Mouse (Mus musculus) midbrain, postnatal 0 days (tissue): ENCODE measurements at regions not wholly inside any gene's neighbourhood (a gene's known extent, or its start where the extent isn't known, plus 50 kb on each side); places are given as distances from the start of the nearest gene placed in this dataset.

ENCODE experiments used
- ATAC-seq: fragments of 200-750 bp; cut with Nextera tagmentation; 2 replicates; pipeline ENCODE4 v1.8.0; 2017; ENCODE audit warnings: moderate number of reproducible peaks, mild to moderate bottlenecking, moderate TSS enrichment, moderate library complexity; ENCODE audit not compliant: low FRiP score
- DNase-seq: peaks from one replicate; pipeline ENCODE4 v3.0.0-alpha.2; 2015; ENCODE audit warnings: low spot score
- H3K27ac ChIP-seq: fragments of 300-500 bp; sonication (generic); 2 replicates; pipeline ENCODE4 v1.5.1; 2014; ENCODE audit warnings: low read depth, mild to moderate bottlenecking, low read length, mixed read lengths
- H3K27me3 ChIP-seq: fragments of 300-500 bp; sonication (generic); 2 replicates; pipeline ENCODE4 v1.6.1; 2014; ENCODE audit warnings: low read length, control low read depth, mixed read lengths; ENCODE audit not compliant: insufficient read depth
- H3K36me3 ChIP-seq: fragments of 300-500 bp; sonication (generic); 2 replicates; pipeline ENCODE4 v1.6.1; 2014; ENCODE audit warnings: low read length, control low read depth, mixed read lengths; ENCODE audit not compliant: insufficient read depth
- H3K4me1 ChIP-seq: fragments of 300-500 bp; sonication (generic); 2 replicates; pipeline ENCODE4 v1.6.1; 2014; ENCODE audit warnings: mild to moderate bottlenecking, control low read depth, antibody characterized with exemption, low read length, mixed read lengths; ENCODE audit not compliant: insufficient read depth
- H3K4me2 ChIP-seq: fragments of 300-500 bp; sonication (generic); 2 replicates; pipeline ENCODE4 v1.6.1; 2014; ENCODE audit warnings: low read depth, mild to moderate bottlenecking, low read length, mixed read lengths; ENCODE audit not compliant: poor library complexity, severe bottlenecking
- H3K4me3 ChIP-seq: fragments of 300-500 bp; sonication (generic); 2 replicates; pipeline ENCODE4 v1.5.1; 2014; ENCODE audit warnings: low read depth, mild to moderate bottlenecking, low read length, moderate library complexity
- H3K9ac ChIP-seq: fragments of 300-500 bp; sonication (generic); replicated peaks from 2 replicates; pipeline ENCODE4 v1.6.1; 2014; ENCODE audit warnings: mild to moderate bottlenecking, low read length, moderate library complexity, mixed read lengths; ENCODE audit not compliant: poor library complexity, severe bottlenecking
- H3K9me3 ChIP-seq: fragments of 300-500 bp; sonication (generic); 2 replicates; pipeline ENCODE4 v1.6.1; 2016; ENCODE audit warnings: low read length, control low read depth
- CTCF ChIP-seq: IDR thresholded peaks from 2 replicates; pipeline ENCODE4 v1.5.1; 2016; ENCODE audit warnings: antibody characterized with exemption, mild to moderate bottlenecking
- WGBS: fragments of 180-500 bp; shearing (Covaris S2); extraction: QIAGEN DNeasy Blood & Tissue Kit; methylation state at CpG from one replicate; pipeline ENCODE4 v1.1.7; 2014; 5-methylcytosine and 5-hydroxymethylcytosine counted together

DNA sequence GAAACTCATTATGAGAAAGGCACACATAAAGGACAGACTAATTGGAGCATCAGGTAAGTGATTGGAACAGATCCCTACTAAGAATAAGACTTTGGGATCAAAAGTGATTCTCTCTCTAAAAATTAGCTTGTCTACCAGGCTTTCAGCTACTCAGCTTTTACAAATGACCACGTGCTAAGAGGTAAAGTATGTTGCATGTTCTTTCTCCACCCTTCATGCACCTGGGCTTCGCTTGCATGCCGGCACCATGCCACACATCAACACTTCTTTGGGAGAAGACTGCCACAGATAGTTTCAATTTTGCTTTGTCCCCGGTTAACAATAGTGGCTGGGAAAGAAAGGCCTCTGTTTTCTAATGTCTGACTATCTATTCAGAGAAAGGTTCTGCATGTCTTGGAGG, 1367.9 kb upstream of the A1bg start:
- TF ChIP-seq CTCF: no peak
- no peaks in the 10 kb centered on the region for H3K4me1 ChIP-seq
- H3K4me2 ChIP-seq: no peak overlapping the region
- no peak overlapping the region for H3K27ac ChIP-seq
- no peak overlapping the region for H3K4me3 ChIP-seq
- DNase-seq (no peak), ATAC-seq (no peak)
- WGBS: 85% methylated on average over 4 of the region's 4 CpGs
- no peak overlapping the region for H3K9ac ChIP-seq
- H3K27me3 ChIP-seq: no peaks in the 10 kb centered on the region
- no peaks in the 10 kb centered on the region for H3K36me3 ChIP-seq
- H3K9me3 ChIP-seq: no peaks in the 10 kb centered on the region

DNA sequence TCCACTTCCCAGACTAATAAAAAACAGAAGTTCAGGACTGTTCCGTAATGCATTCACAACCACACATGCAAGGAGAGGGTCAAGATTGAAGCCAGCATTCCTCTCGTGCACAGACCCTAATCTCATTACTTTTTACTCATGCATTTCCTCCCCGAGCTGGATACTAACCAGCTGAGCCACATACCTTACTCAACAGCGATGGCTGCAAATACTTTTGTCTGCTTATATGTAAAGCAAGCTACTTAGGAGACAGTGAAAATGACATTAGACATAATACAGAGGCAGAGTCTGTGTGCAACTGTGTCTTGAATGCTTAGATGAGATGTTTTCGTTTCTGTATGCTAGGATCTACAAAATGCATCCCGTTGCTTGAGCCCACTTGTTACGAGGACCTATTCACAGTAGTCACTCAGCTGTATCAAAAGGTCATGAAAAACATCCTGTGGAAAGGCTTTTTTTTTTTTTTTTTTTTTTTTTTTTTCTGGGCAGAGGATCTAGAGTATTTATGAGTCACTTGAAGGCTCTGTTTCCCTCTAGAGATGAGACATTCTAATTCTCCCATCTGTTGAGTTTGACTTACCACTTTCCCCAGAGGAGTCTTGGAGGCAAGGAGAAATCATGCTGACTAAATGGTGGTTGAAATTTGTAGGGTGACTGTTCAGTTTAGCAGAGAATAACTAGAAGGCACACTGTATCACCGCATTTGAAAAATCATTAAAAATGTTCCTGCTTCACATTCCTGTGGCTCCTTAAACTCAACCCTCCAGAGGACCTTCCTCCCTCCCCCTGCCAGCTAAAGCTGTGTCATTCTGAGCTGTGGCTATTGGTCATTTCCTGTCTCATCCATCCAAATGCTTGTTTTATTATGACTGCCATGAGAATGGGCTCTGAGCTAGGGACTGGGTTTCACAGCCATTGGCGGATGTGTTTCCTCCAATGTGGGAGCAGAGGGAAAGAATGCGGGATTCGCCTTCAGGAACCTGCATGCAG, 1364.1 kb upstream of the A1bg start:
- no peak for ATAC-seq
- WGBS: 38% methylated on average over 11 of the region's 11 CpGs

DNA sequence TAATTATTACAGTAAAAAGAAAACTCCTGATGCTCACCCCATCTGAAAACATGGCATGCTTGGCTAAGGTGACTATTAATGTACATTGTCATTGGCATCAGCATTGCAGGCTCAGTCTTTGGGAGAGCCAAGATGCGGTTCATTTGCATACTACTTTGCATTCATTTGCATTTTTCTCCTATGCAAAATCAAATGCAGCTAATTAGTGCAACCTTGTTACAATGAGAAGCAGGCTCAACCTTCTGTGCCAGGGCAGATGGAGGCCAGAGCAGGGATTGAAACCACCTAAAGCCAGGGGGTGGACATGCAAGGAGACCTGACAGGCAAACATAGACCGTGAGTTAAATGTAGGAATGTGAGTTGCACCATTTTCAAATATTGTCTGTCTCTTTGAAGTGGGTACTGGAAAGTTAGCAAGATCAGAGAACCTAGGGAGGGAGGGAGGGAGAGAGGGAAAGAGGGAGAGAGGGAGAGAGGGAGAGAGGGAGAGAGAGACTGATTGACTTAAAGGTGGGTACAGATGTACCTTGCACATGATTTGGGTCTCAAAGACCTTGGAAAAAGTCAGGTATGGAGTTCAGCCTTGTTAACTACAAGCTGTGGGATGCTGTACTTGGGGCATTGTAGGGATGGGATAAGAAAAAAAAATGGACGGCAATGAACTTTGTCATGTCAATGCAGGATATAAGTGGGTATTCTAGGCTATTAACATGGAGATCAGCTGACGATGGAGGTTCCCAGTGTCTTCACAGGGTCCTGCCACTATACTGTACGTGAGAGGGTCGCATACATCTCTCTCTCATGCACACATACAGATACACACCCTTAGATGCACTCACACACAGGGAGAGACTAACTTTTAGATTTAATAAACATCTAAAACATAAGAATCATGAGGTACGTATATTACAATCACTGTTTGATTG, 1362.1 kb upstream of the A1bg start:
- DNase-seq (peak; percentile 19), ATAC-seq (no peak)
- no peak overlapping the region for H3K4me2 ChIP-seq
- no peaks in the 10 kb centered on the region for H3K27me3 ChIP-seq
- TF ChIP-seq CTCF: no peak
- no peak overlapping the region for H3K9ac ChIP-seq
- no peaks in the 10 kb centered on the region for H3K9me3 ChIP-seq
- H3K36me3 ChIP-seq: no peaks in the 10 kb centered on the region
- WGBS: 80% methylated on average over 7 of the region's 7 CpGs
- H3K27ac ChIP-seq: no peak overlapping the region
- no peak overlapping the region for H3K4me3 ChIP-seq
- no peaks in the 10 kb centered on the region for H3K4me1 ChIP-seq

More for the DNA sequence above, 1364.1 kb upstream of the A1bg start:
- Histone ChIP-seq H3K4me1 (no peaks in the 10 kb centered on the region), H3K27ac (no peak overlapping the region), H3K9me3 (no peaks in the 10 kb centered on the region), H3K36me3 (no peaks in the 10 kb centered on the region), H3K27me3 (no peaks in the 10 kb centered on the region), H3K4me3 (no peak overlapping the region), H3K4me2 (no peak overlapping the region), H3K9ac (no peak overlapping the region)
- TF ChIP-seq CTCF: no peak
- DNase-seq: no peak

DNA sequence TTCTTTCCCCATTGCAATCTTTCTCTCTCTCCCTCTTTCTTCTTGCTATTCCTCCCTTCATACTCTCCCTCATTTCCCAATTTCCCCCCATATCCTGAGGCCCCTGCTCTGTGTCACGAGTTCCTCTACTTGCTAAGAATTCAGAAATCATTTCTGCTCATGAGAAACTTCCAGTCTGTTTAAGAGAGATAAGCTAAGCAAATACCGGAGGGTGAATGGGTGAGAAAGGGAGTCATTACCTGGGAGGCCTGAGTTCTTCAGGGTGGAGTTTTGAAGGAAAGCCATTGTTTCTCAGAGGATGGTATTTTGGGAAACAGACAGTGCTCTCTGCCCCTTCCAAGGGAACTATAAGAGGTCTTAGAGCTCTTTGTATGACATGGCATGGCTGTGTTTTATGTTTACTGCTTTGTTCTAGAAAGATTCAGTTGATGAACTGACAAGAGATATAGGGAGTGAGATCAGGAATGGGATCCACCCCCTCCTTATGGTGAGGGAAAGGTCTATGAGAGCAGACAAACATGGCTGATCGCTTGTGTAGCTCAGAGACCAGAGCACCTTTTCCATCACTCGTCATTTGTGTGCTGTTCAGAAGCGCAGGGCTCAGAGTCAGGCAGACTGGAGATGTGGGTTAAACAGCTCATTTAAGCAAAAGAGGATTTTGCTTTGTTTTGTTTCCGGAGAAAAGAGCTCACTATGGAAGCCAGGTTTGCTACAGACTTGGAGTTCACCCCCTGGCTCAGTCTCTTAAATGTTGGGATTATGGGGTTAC, 1361.0 kb upstream of the A1bg start:
- Histone ChIP-seq H3K36me3 (no peaks in the 10 kb centered on the region), H3K4me2 (no peak overlapping the region), H3K4me1 (no peaks in the 10 kb centered on the region), H3K27ac (peak overlapping the region; percentile 44; the same call in 1 of the 2 replicates), H3K4me3 (no peak overlapping the region), H3K27me3 (no peaks in the 10 kb centered on the region), H3K9ac (no peak overlapping the region), H3K9me3 (no peaks in the 10 kb centered on the region)
- ATAC-seq (no peak), DNase-seq (no peak)
- 55% methylated on average over 6 of the region's 6 CpGs for WGBS
- no peak for TF ChIP-seq CTCF

DNA sequence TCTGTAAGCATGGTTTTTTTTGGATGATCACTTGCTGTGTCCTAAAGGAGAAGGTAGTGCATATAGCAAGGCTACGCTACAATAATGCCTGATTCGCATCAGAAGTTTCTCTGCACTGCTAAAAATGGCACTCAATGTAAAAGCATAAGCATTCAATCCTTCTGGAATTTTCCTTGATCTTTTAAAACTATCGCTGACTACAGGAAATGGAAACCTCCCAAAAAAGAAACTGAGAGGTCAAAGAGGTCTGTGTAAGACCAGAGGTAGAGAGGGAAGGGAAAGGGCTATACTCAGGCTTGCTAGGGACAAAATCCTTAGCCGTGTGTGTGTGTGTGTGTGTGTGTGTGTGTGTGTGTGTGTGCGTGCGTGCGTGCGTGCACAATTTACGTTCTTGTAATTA, 1359.8 kb upstream of the A1bg start:
- H3K9ac ChIP-seq: no peak overlapping the region
- no peak for DNase-seq
- H3K4me3 ChIP-seq: no peak overlapping the region
- no peak for TF ChIP-seq CTCF
- ATAC-seq: no peak
- H3K9me3 ChIP-seq: no peaks in the 10 kb centered on the region
- H3K27ac ChIP-seq: no peak overlapping the region
- 84% methylated on average over 9 of the region's 9 CpGs for WGBS
- H3K4me1 ChIP-seq: no peaks in the 10 kb centered on the region
- H3K27me3 ChIP-seq: no peaks in the 10 kb centered on the region
- no peak overlapping the region for H3K4me2 ChIP-seq
- no peaks in the 10 kb centered on the region for H3K36me3 ChIP-seq
